Mouse (Mus musculus) thymus, adult 18-20 months (tissue): ENCODE measurements around the gene Kcnq2.

Experiments
- DNase-seq, 2 experiments: peaks; one replicate each; pipeline ENCODE4 v3.0.0; 2022; ENCODE audit warnings: mixed read lengths in 2 of 2

The Kcnq2 gene

DNA sequence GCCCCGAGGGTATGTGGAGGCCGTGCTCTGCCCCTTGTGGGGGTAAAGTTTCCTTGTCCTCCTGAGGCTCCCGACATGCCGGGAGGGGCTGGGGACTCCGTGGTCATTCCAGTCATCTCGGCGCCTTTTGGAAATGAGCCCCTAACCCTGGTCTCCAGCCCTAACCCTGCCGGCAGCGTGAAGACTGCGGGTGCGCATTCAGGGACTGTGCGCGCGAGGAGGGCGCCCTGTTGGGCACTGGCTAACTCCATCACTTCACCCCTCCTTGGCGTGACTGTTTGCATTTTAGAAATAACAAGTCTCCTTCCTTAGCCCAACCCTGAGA is 95.8 kb downstream of the Kcnq2 start:
- no peak for DNase-seq

GRCm38 (mm10) chr2:181038644-181039355 is 96.3 kb downstream of the Kcnq2 start:
- no peak for DNase-seq

DNA sequence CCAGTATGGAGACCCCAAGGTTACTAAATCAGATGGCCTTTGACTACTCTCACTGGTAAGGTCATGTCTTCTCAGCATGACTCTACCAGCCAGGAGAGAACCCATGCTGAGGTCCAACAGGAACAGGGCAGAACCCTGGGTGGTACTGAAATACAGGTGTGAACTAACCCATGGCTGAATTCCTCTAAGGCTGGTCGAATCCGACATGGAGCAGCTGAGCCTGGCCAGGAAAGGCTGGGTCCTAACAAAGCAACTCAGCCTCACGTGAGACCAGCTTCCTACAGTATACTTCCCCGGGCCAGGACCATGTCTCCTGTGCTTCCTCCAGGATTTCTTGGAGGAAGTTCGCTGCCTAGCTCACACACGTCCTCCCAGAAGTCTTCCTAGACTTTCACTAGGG is 98.5 kb downstream of the Kcnq2 start:
- no peak for DNase-seq

- no peak for DNase-seq
Measured at GRCm38 (mm10) chr2:181035186-181035585, 99.9 kb downstream of the Kcnq2 start.

GRCm38 (mm10) chr2:181033310-181033709 is 101.8 kb downstream of the Kcnq2 start:
- no peak for DNase-seq

- DNase-seq, result no peak
Measured at GRCm38 (mm10) chr2:181032407-181032806, 102.7 kb downstream of the Kcnq2 start.

DNA sequence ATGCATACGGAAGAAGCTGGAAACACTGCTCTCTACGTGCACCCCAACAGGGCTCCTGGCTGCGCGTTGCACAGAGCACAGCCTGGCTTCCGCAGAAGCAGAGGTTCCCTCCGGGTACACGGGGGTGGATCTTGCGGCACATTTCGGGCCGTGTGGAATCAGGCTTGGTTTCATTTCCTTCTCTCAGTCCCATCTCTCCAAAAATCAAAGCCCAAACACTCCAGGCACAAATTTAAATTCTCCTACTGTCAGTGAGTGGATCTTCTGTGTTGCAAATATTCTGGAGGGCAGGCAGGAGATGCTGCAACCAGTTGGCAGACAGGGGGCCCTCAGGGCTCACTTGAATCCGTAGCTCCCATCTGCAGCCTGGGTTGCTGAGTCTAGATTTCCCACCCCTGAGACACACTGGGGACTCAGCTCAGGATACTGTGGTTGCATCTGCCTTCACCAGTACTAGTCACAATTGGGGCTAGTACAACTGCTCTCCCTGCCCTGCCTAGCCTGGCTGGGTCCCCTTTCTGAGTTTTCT is 103.6 kb downstream of the Kcnq2 start:
- DNase-seq, result no peak
